Mouse (Mus musculus): ENCODE measurements at regions not wholly inside any gene's neighbourhood (a gene's known extent, or its start where the extent isn't known, plus 50 kb on each side); places are given as distances from the start of the nearest gene placed in this dataset.

- no peak for DNase-seq (ENCODE audit: low spot score in 2 of 2)
Observed at GRCm38 (mm10) chr4:95180999-95181398, 129.0 kb upstream of the Jun start.

GRCm38 (mm10) chr4:95184180-95184579 is 132.2 kb upstream of the Jun start:
- DNase-seq (ENCODE audit: low spot score in 2 of 2) = no peak

DNA sequence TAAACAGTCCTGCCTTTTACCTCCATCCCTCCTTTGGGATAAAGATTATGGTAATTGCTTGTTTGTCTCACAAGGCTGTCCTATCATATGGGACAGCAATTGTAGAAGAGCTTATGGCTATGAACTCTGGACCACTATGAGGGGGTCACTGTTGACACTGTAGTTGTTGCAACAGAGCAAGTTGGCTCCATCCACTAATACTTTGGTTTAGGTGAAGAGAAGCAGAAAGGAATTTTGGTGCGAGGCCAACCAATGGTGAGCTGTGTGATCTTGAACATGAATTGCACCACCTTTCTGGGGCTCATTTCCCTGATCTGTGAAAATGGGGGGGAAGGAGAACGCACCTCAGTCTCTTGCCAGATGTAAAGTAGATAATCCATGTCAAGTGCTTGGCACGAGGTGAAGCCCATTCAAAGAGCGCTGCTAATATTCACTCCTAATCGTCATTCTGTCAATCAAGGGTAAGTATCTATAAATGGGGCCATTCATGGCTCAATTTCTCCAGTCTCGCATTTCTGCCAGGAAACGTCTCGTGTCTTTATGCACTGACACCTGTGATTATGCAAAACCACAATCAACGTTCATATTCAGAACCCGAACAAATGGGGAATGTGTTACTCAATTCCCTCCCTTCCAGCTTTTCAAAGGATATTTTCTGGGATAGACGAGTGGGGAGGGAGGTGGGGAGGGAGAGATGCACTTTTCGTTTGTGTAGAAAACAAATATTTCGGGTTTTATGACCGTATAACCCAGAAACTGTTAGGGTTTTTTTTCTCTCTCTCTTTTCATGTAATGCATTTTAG is 133.3 kb upstream of the Jun start:
- DNase-seq (ENCODE audit: low spot score in 2 of 2) = no peak

GRCm38 (mm10) chr4:95185916-95186200 is 133.8 kb upstream of the Jun start:
- DNase-seq (ENCODE audit: low spot score in 2 of 2) = no peak

- DNase-seq (ENCODE audit: low spot score in 2 of 2) = no peak
Observed at GRCm38 (mm10) chr4:95188107-95188506, 136.1 kb upstream of the Jun start.

DNA sequence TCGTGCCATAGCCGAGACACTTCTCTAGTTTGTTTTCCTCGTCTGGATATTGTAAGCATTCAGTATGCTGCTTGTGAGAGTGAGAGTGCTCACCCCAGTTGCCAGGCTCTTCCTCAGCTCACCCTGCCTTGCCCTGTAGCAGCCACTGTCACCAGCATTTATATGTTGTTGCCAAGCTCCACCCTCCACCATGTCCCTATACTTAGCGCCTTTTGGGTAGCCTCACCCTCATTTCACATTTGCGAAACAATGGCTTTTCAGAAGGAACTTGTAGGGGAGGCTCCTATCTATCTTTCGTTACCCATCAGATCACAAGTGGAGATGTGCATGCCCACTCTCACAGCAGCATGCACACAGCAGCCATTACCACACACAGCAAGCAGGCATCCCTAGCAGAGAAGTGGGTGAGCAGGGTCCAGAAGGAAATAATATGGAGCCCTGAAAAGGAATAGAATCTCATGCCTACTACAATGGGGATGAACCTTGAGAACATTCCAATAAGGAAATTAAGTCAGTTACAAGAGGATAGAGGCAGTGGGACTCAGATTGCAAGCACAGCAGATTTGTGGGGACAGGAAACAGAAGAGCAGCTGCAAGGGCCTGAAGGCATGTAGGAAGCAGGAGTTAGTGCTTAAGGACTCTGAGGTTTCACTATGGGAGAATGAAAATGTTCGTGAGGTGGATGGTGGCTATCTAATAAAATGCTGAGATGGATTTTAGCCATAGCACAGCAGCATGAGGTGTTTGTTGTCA is 139.8 kb upstream of the Jun start:
- no peak for DNase-seq (ENCODE audit: low spot score in 2 of 2)

DNA sequence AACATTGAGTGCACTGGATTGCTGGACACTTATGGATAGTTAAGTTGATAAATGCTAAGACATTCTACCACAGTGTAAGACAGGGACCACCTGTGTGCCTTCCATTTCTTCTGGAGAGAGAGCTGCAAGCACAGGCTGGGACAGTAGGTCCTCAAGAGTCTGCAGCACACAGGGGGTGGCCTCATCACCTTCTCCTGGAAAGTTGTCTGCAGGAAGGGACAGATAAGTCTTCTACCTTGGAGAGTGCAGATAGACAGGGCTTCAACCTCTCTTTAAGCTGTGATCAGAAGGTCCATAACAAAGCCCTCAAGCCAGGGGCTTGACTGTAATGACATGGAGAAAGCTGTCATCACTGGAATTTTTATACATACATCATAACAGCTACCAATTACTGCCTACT is 140.5 kb upstream of the Jun start:
- DNase-seq (ENCODE audit: low spot score in 2 of 2) = no peak

DNA sequence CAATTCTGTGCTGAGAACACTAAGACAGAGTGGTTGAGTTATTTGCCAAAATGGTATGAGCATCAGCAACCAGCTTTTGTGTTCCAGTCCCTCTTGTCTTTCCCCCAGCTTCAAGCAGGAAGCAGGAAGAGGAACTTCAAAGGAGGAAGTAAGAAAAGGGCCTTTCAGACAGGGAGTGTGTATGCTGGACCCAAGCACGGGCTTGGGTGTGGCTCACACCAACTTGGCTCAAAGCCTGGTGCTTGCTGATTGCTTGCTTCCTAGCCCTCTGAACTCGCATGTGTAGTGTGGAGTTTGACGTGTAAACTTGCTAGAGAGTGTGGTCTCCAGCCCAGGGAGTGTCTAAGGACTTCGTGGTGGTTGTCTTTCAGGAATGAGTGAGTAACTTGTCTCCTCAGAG is 141.0 kb upstream of the Jun start:
- DNase-seq (ENCODE audit: low spot score in 2 of 2) = peak in 1 of 2 experiments; percentile 23

GRCm38 (mm10) chr4:95193473-95193872 is 141.5 kb upstream of the Jun start:
- DNase-seq (ENCODE audit: low spot score in 2 of 2) = no peak

GRCm38 (mm10) chr4:95194621-95195455 is 142.8 kb upstream of the Jun start:
- DNase-seq (ENCODE audit: low spot score in 2 of 2) = no peak

GRCm38 (mm10) chr4:95196106-95196505 is 144.1 kb upstream of the Jun start:
- no peak for DNase-seq (ENCODE audit: low spot score in 2 of 2)

DNA sequence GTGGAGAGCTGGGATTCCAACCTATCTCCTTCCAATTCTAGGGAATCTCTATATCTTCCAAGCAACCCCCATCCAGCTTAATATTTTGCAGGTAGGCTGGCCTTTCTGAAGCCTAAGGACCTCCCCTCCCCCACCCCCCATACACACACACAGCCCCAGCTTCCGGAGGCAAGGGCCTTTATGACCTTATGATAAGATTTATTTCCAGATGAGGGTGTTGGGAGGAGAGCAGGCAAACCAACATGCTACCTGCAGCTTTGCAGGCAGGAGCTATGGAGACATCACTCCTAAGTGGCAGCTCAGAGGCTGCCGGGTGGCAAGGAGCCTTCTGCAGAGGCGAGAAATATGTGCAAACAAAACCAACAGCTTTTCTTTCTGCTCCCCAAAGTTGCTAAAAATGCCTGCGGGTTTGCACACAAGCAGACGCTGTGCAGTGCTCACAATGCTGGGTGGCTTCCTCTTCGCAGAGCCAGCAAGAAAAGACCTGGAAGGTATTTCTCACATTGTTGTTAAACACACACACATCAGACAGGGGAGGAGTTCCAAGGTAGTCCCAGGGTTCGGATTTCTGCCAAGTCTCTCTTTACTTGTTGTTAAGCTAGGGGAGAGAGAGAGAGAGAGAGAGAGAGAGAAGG is 145.2 kb upstream of the Jun start:
- DNase-seq (ENCODE audit: low spot score in 2 of 2) = no peak

DNA sequence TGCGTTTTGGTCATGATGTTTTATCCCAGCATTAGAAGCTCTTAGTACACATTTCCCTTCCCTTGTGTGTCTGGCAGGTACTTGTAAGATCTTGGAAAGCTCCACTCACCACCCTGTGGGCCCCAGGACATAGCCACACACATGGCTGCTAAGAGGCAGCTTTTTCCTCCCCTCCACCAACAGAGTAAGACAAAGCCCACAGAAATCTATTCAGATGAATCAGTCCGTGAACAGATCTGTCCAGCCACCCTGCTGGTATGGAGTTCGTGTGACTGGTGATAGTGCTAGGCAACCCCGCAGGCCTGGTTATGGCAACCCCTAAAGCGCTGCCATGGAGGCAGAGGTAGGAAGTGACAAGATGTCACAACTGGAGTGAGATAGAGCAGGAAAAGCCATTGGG is 147.4 kb upstream of the Jun start:
- DNase-seq (ENCODE audit: low spot score in 2 of 2) = no peak

DNA sequence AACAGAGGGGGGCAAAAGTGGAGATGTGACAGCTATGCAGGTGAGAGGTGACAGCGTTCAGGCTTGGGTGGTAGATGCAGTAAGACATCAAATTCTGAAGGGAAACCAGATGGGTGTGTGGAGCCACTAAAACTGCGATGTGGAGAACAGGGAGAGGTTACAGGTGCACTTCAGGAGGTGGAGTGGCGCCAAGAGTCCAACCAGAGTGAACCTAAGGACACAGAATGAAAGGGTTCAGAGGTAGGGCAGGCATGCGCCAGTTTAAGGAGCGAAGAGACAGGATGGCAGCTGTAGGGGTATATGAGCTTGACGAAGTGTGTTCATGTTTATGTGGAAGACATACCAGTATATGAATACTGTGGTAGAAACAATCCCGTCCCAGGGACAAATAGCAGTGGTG is 148.1 kb upstream of the Jun start:
- DNase-seq (ENCODE audit: low spot score in 2 of 2) = no peak

DNA sequence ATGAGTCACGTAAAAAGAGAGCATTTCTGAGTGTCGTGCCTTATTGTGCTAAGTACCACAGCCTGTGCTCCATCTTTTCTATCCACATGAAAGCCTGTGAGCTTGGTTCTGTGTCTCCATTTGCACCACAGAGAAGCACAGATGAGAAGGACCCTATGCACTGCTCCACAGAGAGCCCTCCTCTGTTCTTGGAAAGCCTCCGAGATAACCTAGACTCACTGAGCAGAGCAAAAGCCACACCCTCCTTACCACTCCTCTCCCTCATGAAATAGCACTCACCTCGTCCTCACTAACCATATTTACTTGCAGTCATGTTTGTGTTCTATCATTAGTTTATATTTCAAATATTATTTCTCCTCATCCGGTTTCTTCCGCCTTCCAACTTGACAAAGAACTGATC is 150.5 kb upstream of the Jun start:
- no peak for DNase-seq (ENCODE audit: low spot score in 2 of 2)

- no peak for DNase-seq (ENCODE audit: low spot score in 2 of 2)
Observed at GRCm38 (mm10) chr4:95203577-95203976, 151.6 kb upstream of the Jun start.

GRCm38 (mm10) chr4:95205372-95205771 is 153.3 kb upstream of the Jun start:
- no peak for DNase-seq (ENCODE audit: low spot score in 2 of 2)

GRCm38 (mm10) chr4:95207783-95208182 is 155.8 kb upstream of the Jun start:
- DNase-seq (ENCODE audit: low spot score in 2 of 2) = no peak

DNA sequence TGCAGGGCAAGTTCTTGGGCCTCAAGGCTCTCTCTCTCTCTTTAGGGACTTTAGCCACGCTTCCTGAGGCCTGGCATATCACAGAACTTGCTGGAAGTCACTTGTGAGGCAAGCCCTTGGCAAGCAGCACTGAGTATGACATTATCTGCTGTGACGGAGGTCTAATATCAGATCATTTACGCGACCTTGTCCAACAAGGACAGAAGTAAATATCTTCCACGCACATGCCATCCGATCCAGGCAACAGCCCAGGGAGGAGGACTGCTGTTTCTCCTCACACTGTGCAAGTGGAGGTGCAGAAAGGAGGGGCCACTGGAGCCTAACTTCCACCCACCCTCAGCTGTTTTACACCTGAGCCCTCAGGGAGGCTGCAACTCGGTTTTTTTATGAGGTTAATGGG is 156.8 kb upstream of the Jun start:
- DNase-seq (ENCODE audit: low spot score in 2 of 2) = no peak

- no peak for DNase-seq (ENCODE audit: low spot score in 2 of 2)
Observed at GRCm38 (mm10) chr4:95209322-95210119, 157.5 kb upstream of the Jun start.

DNA sequence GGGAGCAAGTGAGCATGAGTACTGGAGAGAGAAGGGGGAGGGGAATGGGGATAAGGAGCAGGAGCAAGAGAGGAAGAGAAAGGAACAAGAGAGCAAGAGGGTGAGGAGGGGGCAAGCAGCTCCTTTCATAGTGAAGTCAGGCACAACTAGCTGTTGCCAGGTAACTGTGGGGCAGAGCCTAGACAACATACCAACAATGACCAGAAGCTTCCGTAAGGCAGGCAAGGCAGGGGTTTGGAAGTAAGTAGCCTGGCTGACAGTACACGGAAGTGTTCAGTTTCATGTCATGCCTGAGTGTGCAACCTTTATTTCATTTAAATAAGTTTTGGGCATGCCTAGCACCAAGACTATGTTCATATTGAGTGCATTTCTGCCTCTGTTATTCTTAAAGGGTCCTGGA is 160.5 kb upstream of the Jun start:
- DNase-seq (ENCODE audit: low spot score in 2 of 2) = no peak

All from gastrocnemius, postnatal 4 days (tissue).